Mouse (Mus musculus): Measurements from ENCODE around the gene Phykpl. TPM values are rescaled to one million over a fixed set of nuclear protein-coding genes. Genes with fewer than 3 reads are reported as not detected.

Phykpl gene
- polyA plus RNA-seq, 1 experiment from 2014 or later = 18.1 TPM

DNA sequence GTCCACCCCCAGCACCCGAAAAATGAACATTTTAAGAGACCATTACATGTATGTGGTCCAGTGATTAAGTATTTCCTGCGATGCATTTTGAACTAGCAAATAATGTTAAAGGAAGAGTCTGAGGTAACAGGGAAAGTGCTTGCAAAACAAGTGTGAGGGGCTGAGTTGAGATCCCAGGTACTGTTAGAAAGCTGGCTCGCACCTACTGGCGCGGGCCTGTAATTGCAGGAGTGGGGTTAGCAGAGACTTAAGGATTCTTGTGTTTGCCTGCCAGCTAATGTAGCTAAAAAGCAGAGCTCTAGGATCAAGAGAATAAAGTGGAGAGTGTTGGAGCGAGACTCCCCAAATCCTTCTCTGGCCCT lies 51.7 kb downstream of the Phykpl start:
- no peaks in the 10 kb centered on the region for H3K27me3 ChIP-seq
- peaks cover 36% of the 10 kb centered on the region for H3K4me1 ChIP-seq
- no peaks in the 10 kb centered on the region for H3K36me3 ChIP-seq
- H3K9ac ChIP-seq = peak overlapping the region; percentile 73
- ATAC-seq (ENCODE audit: borderline replicate concordance, extremely low read depth, low FRiP score, low TSS enrichment) = no peak
- WGBS = 5% methylated on average over 6 of the region's 6 CpGs
- no peaks in the 10 kb centered on the region for H3K9me3 ChIP-seq
- H3K4me3 ChIP-seq = peak overlapping the region; percentile 73
- peak overlapping the region; percentile 89 for H3K4me2 ChIP-seq
- peak overlapping the region; percentile 88 for H3K27ac ChIP-seq

DNA sequence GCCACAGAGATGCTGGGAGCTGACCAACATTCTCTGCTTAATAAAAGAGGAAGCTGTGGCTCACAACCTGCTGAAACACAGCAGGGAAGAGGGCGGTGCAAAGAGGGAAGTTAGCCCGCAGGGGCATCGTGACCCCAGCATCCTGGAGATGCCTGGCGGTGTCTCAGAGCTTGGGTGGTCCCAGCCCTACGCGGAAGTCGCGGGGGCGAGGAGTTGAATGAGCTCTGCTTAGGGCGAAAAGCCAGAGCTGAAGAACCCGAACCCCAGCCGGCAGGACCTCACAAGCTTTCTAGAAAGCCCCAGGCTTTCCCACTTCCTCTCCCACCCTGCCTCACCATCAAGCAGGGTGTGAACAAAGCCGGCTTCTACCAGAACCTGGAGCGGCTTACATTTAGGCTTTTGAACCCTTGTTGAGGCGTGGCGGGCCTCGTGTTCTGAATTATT lies 53.4 kb downstream of the Phykpl start:
- Histone ChIP-seq H3K36me3 (peaks cover 1% of the 10 kb centered on the region; the same call in 1 of the 2 replicates), H3K4me1 (peaks cover 32% of the 10 kb centered on the region), H3K9ac (no peak overlapping the region), H3K27me3 (no peaks in the 10 kb centered on the region), H3K27ac (peak overlapping the region; percentile 63), H3K4me3 (peak overlapping the region; percentile 8; the same call in 1 of the 2 replicates), H3K4me2 (peak overlapping the region; percentile 46), H3K9me3 (no peaks in the 10 kb centered on the region)
- ATAC-seq (ENCODE audit: borderline replicate concordance, extremely low read depth, low FRiP score, low TSS enrichment) = 0 out of 2 replicates have a peak, but pooled peaks have one; percentile 7
- 4% methylated on average over 17 of the region's 17 CpGs for WGBS

DNA sequence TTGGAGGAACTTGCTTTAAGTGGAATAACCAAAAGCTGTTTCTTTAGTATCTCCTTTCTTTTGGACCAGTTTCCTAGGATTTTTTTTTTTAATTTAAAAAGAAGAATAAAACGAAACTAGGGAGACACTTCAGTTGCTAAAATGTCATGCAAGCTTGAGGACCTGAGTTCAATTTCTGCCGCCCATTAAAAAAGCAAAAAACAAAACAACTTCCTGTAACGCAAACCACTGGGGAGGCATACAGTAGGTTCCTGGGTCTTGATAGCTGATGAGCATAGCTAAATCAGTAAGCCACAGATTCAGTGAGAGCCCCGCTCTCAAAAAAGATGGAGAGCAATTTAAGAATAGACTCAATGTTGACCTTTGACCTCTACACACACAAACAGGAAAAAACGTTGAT lies 53.9 kb downstream of the Phykpl start:
- Histone ChIP-seq H3K9me3 (no peaks in the 10 kb centered on the region), H3K9ac (no peak overlapping the region), H3K4me2 (peak overlapping the region; percentile 46), H3K4me1 (peaks cover 37% of the 10 kb centered on the region), H3K27ac (peak overlapping the region; percentile 63), H3K27me3 (no peaks in the 10 kb centered on the region), H3K36me3 (peaks cover 5% of the 10 kb centered on the region), H3K4me3 (no peak overlapping the region)
- WGBS = 57% methylated on average over 5 of the region's 5 CpGs
- no peak for ATAC-seq (ENCODE audit: borderline replicate concordance, extremely low read depth, low FRiP score, low TSS enrichment)

DNA sequence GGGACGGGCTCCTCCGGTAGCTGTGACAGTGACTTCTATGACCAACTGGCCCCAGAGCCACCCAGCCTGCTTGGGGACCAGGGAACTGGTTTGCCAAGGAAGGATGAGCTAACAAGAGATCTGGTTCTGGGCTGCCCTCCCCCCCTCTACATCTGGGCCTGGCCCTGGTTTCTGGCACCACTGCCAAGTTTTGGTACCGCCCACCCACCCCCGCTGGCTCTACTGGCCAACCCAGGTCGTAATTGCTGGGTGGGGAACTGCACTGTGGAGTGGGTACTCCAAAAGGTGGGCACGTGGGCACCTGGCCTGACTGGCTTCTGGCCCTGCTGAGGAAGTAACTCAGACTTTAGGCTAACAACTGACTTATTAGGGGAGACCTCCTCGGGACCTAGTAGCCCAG lies 56.2 kb downstream of the Phykpl start:
- no peak for ATAC-seq (ENCODE audit: borderline replicate concordance, extremely low read depth, low FRiP score, low TSS enrichment)
- peaks cover 10% of the 10 kb centered on the region for H3K36me3 ChIP-seq
- H3K27me3 ChIP-seq = no peaks in the 10 kb centered on the region
- H3K4me3 ChIP-seq = no peak overlapping the region
- no peak overlapping the region for H3K9ac ChIP-seq
- H3K4me2 ChIP-seq = no peak overlapping the region
- H3K9me3 ChIP-seq = no peaks in the 10 kb centered on the region
- no peak overlapping the region for H3K27ac ChIP-seq
- WGBS = 64% methylated on average over 7 of the region's 7 CpGs
- peaks cover 46% of the 10 kb centered on the region for H3K4me1 ChIP-seq

DNA sequence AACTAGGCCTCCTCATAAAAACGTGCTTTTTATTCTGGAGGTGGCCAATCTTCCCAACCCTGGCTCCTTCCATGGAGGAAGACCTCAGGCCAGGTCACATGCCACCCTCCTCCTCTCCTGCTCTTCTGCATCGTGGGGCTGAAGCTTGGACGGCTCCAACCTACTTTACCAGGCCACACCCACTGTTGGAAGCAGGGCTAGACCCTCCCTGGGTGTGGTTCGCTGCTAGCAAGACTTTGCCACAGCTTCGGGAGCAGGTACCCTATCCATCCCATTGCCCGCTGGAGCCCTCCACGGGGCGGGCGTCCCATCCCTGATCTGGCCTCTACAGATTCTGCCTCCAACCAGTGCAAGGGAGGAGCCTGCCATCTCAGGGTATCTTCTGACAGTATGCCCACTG lies 58.6 kb downstream of the Phykpl start:
- no peaks in the 10 kb centered on the region for H3K9me3 ChIP-seq
- ATAC-seq (ENCODE audit: borderline replicate concordance, extremely low read depth, low FRiP score, low TSS enrichment) = no peak
- no peak overlapping the region for H3K4me3 ChIP-seq
- peaks cover 10% of the 10 kb centered on the region for H3K36me3 ChIP-seq
- H3K4me1 ChIP-seq = peaks cover 38% of the 10 kb centered on the region
- peak overlapping the region; percentile 22; the same call in 1 of the 2 replicates for H3K27ac ChIP-seq
- WGBS = 68% methylated on average over 9 of the region's 9 CpGs
- no peak overlapping the region for H3K9ac ChIP-seq
- no peak overlapping the region for H3K4me2 ChIP-seq
- no peaks in the 10 kb centered on the region for H3K27me3 ChIP-seq

DNA sequence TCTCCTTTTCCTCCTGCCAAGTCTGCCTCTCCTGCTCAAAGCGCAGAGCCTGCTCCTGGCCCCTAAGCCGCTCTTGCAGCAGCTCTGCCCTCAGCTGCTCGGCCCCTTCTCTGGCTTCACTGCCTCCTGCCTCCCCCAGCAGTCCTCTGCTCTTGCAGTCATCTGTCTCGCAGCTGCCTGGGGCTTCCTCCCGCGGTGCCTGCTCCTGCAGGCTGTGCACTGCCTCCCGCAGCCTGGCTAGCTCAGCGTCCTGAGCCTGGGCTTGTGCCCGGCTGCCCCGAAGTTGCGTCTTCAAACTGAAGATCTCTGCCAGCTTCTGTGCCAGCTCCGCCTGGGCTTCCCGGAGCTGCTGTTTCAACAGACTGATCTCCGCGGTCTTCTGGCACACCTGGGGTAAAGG lies 59.2 kb downstream of the Phykpl start:
- 46% methylated on average over 15 of the region's 15 CpGs for WGBS
- H3K4me2 ChIP-seq = no peak overlapping the region
- peak overlapping the region; percentile 22; the same call in 1 of the 2 replicates for H3K27ac ChIP-seq
- H3K27me3 ChIP-seq = no peaks in the 10 kb centered on the region
- peaks cover 10% of the 10 kb centered on the region for H3K36me3 ChIP-seq
- no peaks in the 10 kb centered on the region for H3K9me3 ChIP-seq
- H3K4me3 ChIP-seq = no peak overlapping the region
- H3K4me1 ChIP-seq = peaks cover 43% of the 10 kb centered on the region
- no peak for ATAC-seq (ENCODE audit: borderline replicate concordance, extremely low read depth, low FRiP score, low TSS enrichment)
- H3K9ac ChIP-seq = no peak overlapping the region

DNA sequence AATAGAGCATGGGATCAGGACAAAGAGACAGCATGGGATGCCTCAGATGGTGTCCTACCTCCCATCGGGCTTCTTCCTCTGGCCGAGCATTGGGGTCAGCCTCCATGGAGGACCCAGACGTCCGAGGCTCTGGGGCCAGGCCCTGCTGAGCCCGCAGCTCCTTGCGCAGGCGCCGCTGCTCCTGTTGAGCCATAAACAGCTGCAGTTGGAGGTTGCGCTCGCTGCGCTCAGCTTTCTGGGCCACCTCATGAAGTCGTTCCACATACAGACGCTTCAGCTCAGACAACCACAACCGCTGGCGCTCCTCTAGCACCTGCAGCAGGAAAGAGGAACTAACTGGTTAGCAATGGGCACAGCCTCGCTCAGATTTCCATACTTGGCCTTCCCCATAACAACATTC lies 59.7 kb downstream of the Phykpl start:
- Histone ChIP-seq H3K9me3 (no peaks in the 10 kb centered on the region), H3K4me1 (peaks cover 48% of the 10 kb centered on the region), H3K9ac (no peak overlapping the region), H3K36me3 (peaks cover 10% of the 10 kb centered on the region), H3K27ac (no peak overlapping the region), H3K27me3 (peaks cover 3% of the 10 kb centered on the region; the same call in 1 of the 2 replicates), H3K4me2 (no peak overlapping the region), H3K4me3 (no peak overlapping the region)
- WGBS = 71% methylated on average over 16 of the region's 16 CpGs
- no peak for ATAC-seq (ENCODE audit: borderline replicate concordance, extremely low read depth, low FRiP score, low TSS enrichment)

DNA sequence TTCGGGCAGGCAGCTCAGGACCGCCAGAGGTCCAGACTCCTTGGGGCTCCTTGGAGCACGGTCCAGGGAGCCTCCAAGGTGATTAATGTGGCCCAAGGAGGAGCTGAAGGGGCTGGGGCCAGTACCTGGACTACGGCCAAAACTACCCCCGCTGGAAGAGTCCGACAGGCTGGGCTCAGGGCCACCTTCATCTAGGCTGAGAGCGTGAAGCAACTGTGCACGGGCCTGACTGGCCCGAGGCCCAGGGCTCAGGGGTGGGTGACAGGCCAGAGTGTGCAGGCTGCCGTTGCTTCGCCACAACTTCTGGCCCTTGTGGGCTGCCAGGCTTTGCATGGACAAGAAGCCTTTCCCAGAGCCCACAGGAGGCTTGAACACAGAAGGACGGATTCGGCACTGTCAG lies 60.7 kb downstream of the Phykpl start:
- Histone ChIP-seq H3K9me3 (no peaks in the 10 kb centered on the region), H3K4me2 (no peak overlapping the region), H3K4me1 (peaks cover 58% of the 10 kb centered on the region), H3K9ac (no peak overlapping the region), H3K27ac (peak overlapping the region; percentile 29; the same call in 1 of the 2 replicates), H3K4me3 (no peak overlapping the region), H3K27me3 (peaks cover 3% of the 10 kb centered on the region; the same call in 1 of the 2 replicates), H3K36me3 (peaks cover 10% of the 10 kb centered on the region)
- ATAC-seq (ENCODE audit: borderline replicate concordance, extremely low read depth, low FRiP score, low TSS enrichment) = no peak
- 50% methylated on average over 13 of the region's 13 CpGs for WGBS

DNA sequence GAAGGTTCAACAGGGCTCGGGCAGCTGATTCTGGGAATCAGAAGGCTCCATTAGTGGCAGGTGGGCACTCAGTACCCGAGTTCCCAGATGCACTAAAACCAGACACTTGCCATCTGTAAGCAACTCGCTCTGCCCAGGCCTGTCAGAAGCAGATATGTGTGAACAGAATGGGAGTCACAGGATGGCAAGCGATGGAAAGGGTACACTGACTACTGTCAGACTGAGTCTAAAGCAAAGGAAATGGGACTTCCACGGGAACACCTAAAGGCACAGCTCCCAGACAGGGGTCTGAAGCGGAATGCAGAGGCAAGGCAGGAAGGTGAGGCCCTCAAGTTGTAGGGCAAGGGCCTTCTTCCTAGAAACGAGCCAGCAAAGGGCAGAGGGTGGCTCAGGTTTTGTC lies 61.7 kb downstream of the Phykpl start:
- H3K4me3 ChIP-seq = no peak overlapping the region
- 70% methylated on average over 7 of the region's 7 CpGs for WGBS
- no peak overlapping the region for H3K9ac ChIP-seq
- peaks cover 10% of the 10 kb centered on the region for H3K36me3 ChIP-seq
- peaks cover 3% of the 10 kb centered on the region; the same call in 1 of the 2 replicates for H3K27me3 ChIP-seq
- peak overlapping the region; percentile 49 for H3K27ac ChIP-seq
- peaks cover 52% of the 10 kb centered on the region for H3K4me1 ChIP-seq
- no peak for ATAC-seq (ENCODE audit: borderline replicate concordance, extremely low read depth, low FRiP score, low TSS enrichment)
- H3K4me2 ChIP-seq = peak overlapping the region; percentile 34
- H3K9me3 ChIP-seq = no peaks in the 10 kb centered on the region

DNA sequence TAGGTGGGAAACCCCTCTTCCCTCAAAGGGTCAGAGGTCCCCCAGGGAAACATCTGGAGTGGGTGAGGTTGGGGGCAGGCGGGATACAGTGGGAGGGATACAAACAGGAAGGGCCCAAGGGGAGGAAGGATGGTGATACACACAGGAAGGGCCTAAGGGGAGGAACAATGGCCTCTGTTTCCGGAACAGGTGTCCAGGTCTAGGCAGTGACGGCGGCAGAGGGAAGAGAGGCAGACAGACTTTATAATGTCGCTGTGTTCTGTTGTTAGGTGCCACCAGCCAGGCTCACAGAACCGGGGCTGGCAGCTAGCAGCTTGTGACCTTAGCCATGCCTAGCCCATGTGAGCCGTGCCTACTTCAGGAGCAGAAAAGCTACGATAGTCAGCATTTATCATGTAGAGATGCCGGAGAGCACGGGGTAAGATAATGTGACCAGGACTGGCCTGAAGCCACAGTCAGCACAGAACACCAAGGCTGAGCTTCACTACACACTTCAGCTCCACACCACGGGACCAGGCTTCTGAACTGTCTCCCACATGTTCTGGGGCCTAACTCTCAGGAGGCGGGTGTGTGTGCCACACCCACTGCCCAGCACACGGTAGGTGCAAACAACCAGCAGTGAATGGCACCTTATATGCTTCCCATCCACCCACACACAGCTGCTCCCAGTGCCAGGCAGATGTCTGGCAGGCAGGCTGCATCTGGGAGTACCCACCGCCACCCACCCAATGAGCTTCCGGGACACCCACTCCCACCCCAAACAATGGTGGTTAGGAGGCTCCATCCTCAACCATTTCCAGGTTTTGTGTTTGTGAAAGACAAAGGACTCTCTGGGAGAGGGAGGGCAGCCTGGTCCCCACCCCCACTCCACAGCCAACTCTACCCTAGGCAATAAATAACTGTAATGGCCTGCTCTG lies 62.5 kb downstream of the Phykpl start:
- Histone ChIP-seq H3K4me1 (peaks cover 52% of the 10 kb centered on the region), H3K36me3 (peaks cover 10% of the 10 kb centered on the region), H3K27ac (peak overlapping the region; percentile 79), H3K4me2 (peak overlapping the region; percentile 92), H3K27me3 (peaks cover 3% of the 10 kb centered on the region; the same call in 1 of the 2 replicates), H3K4me3 (peak overlapping the region; percentile 20), H3K9me3 (no peaks in the 10 kb centered on the region), H3K9ac (no peak overlapping the region)
- ATAC-seq (ENCODE audit: borderline replicate concordance, extremely low read depth, low FRiP score, low TSS enrichment) = peak; percentile 21; the same call in 1 of the 2 replicates
- 64% methylated on average over 15 of the region's 15 CpGs for WGBS

DNA sequence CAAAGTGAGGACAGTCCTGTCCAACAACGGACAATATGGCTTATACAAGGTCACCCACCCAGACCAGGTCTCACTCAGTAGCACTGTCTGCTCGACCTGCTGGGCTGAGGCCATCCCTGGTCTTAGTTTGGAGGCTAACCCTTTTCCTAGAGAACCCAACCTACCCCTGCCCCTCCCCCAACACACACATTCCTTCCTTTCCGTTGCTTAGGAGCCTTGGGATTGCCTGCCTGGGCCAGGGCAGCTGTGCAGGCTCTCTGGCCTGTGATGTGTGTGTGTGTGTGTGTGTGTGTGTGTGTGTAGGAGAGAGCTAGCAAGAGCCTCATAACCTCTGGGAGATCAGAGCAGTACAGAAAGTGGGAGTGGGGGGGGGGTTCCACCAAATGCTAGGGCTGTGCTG lies 64.0 kb downstream of the Phykpl start:
- peak overlapping the region; percentile 92 for H3K4me2 ChIP-seq
- no peaks in the 10 kb centered on the region for H3K9me3 ChIP-seq
- no peak for ATAC-seq (ENCODE audit: borderline replicate concordance, extremely low read depth, low FRiP score, low TSS enrichment)
- peak overlapping the region; percentile 66 for H3K27ac ChIP-seq
- 19% methylated on average over 3 of the region's 3 CpGs for WGBS
- peak overlapping the region; percentile 66; the same call in 1 of the 2 replicates for H3K9ac ChIP-seq
- H3K4me3 ChIP-seq = peak overlapping the region; percentile 65
- peaks cover 3% of the 10 kb centered on the region; the same call in 1 of the 2 replicates for H3K27me3 ChIP-seq
- H3K4me1 ChIP-seq = peaks cover 46% of the 10 kb centered on the region
- peaks cover 5% of the 10 kb centered on the region; the same call in 1 of the 2 replicates for H3K36me3 ChIP-seq

All from lung, embryonic 15.5 days (tissue).